Mouse (Mus musculus): ENCODE results near the gene Ybx2.

Gene Ybx2

DNA sequence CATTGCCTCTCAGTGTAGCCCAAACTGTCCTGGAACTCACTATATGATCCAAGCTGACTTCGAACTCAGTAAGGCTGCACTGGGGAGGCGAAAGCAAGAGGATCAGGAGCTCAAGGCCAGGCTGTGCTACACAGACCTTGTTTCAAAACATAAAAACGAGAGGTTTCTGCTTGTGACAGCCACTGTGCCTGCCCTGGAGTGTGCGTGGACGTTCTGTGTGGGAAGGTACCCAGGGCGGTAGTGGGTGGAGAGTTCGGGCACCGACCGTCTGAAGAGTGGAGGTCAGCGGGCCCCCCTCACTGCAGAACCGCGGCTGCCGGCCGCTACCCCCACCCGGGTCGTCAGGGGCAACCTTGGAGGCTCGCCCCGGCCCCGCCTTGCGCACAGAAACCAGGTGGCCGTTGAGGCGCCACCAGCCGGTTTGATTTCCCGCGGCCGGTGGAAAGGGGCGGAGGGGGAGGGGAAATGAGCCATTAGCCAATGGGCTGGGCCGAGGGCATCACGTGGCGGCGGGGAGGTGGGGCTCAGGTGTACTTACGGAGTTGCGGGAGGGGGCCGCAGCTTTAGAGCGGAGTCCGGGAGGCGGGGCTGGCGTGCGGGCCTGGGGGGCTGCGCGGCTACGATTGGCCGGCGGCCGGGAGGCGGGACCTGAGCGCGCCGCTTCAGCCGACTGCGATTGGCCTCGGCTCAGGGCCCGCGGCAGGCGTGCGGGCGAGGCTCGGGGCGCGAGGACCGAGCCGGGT, at the start of gene Ybx2:
TSS of gene Ybx2 (plus strand) at position 660 of the 743 bp plus-strand sequence.
- peak; percentile 84 for DNase-seq (ENCODE audit: low read depth)

DNA sequence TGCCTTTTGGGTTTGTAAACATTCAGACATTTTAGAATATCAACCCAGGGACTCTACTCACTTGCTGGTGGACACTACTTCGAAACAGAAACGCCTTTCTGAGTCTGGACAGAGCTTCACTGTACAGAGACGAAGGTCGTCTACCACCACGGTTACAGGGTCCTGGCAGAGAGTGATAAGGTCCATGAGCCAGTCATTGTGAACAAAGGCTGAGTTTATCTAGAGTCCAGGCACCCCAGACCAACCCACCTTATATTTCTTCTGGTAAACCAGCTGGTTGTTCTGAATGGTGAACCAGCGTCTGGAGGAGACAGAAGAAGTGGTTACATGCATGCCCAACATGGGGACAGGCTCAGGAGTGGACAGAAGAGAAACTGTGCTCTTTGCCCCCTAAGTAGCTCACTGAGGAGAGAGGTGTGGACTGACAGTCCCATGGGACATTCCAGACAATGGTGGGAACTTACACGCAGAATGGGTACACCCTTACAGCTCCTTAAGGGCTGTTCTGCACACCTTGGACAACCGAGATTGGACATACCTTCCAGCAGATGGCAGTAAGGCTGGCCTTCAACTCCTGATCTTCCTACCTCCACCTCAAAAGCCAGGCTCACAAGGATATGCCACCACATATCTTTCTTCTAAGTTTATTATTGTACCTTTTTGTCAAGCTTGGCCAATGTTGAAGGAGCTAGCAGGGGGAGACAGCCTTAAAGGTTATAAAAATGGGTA, 48.5 kb upstream of the Ybx2 start:
- DNase-seq (ENCODE audit: low read depth): no peak

DNA sequence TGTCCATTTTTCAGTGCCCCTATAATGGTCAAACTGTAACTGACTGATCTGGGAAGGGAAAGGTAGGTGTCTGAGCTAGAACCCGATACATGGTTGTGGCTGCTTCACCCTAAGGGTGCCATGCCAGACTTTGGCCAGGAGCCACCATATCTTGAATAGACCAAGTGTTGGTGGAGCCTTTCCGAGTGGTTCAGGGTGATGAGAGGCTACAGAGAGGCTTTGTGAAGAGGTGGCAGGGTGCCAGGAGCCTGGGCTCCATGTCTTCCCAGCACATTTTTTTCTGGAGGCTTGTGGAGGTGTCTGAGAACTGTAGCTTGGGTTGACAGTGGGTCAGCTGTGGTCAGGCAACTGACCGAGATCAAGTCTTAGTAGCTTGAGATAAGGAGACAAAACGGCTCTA, 44.1 kb upstream of the Ybx2 start:
- no peak for DNase-seq (ENCODE audit: low read depth)

DNA sequence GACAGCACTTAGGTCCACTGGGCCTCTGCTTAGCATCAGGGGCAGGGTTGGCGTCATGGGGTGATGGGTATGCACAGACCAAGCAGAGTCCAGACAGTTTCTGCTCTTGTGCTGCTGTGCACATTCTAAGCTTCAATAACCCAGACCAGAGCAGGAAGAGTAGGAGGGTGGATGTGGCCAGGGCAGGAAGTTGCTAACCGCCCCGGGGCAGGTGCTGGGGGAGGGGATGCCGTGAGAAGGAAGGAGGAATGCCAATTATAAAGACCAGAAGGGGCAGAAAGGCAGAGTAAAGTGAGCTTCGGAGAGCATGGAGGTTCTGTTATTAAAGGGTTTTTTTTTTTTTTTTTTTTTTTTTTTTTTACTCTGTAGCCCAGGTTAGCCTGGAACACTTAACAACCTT, 40.9 kb upstream of the Ybx2 start:
- peak; percentile 85 for DNase-seq (ENCODE audit: low read depth)

DNA sequence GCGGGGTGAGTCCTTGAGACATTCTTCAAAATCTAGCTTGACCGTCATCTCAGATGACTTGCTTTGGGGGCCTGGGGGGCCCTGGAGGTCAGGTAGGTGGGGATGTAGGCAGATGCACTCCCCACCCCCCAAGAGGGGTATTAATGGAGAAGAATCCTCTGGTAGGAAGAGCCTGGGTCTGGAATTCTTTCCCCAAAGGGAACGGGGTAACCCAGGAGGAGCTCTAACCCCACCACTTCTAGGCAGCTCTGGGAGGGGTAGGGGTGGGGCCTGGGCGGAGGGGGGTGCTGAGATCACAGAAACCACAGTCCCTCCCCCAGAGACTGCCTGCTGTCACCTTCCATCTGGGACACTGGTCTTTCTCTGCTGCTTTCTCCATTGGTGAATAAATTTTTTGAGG, 40.3 kb upstream of the Ybx2 start, which contains the start of gene Acap1:
TSS of gene Acap1 (minus strand) at position 249 of the 400 bp plus-strand sequence.
- peak; percentile 78 for DNase-seq (ENCODE audit: low read depth)

DNA sequence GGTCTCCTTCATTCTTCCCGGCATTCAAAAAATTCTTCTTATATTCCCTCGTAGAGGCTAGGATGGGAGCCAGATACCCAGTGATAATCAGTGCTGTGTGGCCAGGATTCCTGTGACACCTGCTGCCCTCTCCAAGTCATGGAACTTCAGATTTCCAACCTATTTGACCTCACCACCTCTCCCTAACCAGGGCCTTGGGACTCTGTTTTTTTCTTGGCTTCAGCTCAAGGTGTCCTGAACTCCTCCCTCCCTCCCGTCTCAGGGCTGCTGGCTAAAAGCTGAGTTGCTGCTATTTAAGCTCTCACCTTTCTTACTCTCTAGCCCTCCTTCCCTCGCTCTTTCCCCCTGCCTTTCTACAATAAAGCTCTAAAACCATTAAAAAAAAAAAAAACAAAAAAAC, 35.7 kb upstream of the Ybx2 start:
- DNase-seq (ENCODE audit: low read depth): no peak

DNA sequence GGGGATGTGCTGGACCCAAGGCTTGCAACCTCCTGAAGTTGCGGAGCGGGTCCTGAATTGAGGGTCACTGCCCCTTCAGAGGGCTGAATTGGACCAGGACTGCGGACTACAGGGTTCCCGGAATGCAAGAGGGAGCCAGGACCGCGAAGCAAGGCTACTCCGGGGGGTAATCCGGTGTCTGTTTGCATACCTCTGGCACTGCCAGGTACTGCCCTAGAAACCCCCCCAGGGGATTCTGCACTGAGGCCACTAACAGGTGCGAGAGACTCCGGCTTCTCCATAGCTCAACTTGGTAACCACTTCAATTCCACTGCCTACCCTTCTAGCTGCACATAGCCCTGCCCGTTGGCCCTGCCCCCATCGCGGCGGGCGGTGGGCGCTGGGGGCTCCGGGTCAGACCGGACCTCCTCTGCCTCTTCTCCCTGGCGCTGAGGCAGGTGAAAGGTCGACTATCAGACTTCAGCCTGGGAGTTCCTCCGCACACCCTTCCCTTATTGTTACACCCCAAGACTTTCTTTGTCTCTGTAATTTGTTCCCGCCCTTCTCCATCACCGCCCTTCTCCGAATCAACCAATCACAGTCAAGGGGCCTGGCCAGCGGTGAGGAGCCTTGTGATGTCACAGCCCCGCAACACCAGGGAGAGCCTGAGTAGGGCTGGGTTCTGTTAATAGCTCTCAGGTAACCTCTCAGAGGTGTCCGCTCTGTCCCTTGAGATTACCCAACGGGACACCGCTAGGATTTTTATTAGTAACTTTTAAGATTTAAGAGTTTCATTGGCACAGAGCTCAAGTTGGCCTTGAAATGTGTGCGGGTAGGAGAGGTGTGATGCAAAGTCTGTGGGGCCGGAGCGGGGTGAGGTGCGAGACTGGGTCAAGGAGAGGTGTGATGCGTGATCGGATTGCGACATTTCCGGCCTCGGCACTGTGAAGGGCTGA, 34.9 kb upstream of the Ybx2 start, which contains the start of the genes 2810408A11Rik and Neurl4:
TSS of gene 2810408A11Rik (minus strand) at position 517 of the 935 bp plus-strand sequence.
TSS of gene Neurl4 (plus strand) at position 602 of the 935 bp plus-strand sequence.
- DNase-seq (ENCODE audit: low read depth): peak; percentile 95

GRCm38 (mm10) chr11:69901406-69901846, 34.2 kb upstream of the Ybx2 start:
- DNase-seq (ENCODE audit: low read depth): peak; percentile 93

DNA sequence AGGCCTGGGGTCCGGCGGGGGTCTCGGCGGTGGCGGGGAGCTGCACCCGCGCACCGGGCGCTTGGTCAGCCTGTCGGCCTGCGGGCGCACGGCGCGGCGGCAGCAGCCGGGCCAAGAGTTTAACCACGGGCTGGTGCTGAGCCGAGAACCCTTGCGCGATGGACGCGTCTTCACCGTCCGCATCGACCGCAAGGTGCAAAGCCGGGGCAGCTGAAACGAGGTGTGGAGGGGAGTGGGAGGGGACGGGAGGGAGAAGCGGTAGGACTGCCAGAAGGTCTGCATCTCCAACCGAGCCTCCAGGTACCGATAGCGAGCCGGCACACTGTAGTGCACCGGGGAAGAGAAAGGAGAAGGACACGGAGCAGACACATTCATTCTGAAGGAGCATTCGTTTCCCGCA, 33.6 kb upstream of the Ybx2 start:
- peak; percentile 49 for DNase-seq (ENCODE audit: low read depth)

DNA sequence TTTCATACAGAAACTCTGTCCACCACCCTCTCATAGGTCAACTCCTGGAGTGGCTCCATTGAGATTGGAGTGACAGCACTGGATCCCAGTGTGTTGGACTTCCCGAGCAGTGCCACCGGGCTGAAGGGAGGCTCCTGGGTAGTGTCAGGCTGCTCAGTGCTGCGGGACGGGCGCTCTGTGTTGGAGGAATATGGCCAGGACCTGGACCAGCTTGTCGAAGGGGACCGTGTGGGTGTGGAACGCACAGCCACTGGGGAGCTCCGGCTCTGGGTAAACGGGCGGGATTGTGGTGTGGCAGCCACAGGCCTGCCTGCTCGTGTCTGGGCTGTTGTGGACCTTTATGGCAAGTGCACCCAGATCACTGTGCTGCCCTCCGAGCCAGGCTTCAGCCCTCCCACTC, 32.6 kb upstream of the Ybx2 start:
- no peak for DNase-seq (ENCODE audit: low read depth)

- no peak for DNase-seq (ENCODE audit: low read depth)
Measured at GRCm38 (mm10) chr11:69904311-69904710, 31.3 kb upstream of the Ybx2 start.

DNA sequence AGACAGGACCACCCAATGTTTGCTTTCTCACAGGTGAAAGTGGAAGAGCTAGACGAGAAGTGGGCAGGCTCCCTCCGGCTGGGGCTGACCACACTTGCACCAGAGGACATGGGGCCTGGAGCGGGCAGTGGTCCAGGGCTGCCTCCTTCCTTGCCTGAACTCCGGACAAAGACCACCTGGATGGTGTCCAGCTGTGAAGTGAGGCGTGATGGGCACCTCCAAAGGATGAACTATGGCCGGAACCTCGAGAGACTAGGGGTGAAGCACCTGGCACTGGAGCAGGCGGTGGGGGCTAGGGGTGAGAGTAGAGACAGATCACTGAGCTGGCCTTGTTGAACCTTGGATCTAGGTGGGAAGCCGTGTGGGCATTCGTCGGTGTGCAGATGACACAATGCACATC, 27.0 kb upstream of the Ybx2 start:
- DNase-seq (ENCODE audit: low read depth): no peak

DNA sequence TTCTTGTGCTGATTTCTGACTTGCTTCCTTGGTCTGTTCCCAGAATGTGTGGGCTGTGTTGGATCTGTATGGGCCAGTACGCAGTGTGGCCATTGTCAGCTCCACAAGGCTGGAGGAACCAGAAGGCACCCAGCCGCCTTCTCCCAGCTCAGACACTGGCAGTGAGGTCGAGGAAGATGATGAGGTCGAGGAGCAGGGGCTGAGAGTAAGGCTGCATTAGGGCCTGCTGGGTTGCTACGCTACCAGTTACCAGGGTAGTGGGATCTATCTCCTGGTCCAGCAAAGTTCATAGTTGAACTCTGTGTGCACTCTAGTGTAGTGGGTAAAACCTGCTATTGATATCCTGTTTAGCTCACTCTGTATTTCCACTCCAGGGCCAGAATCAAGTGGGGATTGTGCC, 26.4 kb upstream of the Ybx2 start:
- DNase-seq (ENCODE audit: low read depth): no peak

DNA sequence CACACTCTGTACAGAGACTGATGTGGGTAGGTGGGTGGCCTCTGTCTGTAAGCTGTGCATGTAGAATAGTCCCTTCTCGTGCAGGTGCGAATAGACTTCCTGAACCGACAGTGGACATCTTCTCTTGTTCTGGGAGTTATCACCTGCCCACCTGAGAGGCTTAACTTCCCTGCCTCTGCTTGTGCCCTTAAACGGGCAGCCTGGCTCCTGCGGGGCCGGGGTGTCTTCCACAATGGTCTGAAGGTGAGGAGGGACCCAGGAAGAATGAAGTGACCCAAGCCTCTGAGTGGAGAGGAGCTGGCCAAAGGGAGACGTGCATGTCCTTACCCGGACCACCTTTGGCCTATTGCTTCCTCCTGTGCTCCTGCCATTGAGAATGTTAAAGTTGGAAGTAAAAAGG, 25.4 kb upstream of the Ybx2 start:
- no peak for DNase-seq (ENCODE audit: low read depth)

- no peak for DNase-seq (ENCODE audit: low read depth)
Measured at GRCm38 (mm10) chr11:69910781-69911560, 24.6 kb upstream of the Ybx2 start.

- no peak for DNase-seq (ENCODE audit: low read depth)
Measured at GRCm38 (mm10) chr11:69911701-69912100, 23.9 kb upstream of the Ybx2 start.

GRCm38 (mm10) chr11:69912716-69913530, 22.7 kb upstream of the Ybx2 start:
- no peak for DNase-seq (ENCODE audit: low read depth)

DNA sequence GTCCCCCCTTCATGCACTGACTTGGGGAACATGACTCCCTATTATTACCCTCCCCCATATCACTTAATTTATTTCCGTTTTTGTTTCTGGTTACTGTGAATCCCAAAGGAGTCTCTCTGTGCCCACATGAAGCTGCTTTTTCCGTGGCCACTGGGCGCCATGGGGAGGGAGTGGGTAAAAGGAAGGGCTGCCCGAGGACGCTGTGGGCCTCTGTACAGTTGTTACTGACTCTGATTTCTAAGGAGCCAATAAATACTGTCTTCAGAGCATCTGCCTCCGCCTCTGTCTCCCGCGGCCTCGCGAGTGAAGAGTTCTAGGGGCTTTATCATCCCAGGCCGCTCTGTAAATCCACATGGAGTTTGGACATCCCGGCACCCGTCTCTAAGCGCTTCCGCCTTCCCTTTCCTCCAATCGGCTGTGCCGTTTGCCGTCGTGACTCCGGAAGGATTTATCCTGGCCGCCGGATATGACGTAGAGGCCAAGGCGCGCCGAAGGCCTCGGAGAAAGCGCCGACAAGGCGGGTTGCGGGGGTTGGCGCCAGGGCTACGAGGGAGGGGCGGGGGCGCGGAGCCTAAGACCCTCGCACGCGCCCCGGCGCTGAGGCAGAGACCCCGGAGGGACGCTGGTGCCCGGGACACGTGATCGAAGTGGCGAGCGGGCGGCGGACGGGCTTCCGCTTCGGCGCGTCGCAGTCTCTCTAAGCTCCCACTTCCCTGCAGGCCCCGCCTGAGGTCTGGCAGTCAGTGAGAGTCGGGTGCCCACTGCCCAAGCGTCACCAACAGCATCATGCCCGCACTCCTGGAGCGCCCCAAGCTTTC, 21.8 kb upstream of the Ybx2 start, which contains the start of gene Gps2:
TSS of gene Gps2 (plus strand) at position 335 of the 818 bp plus-strand sequence.
- DNase-seq (ENCODE audit: low read depth): peak; percentile 93

DNA sequence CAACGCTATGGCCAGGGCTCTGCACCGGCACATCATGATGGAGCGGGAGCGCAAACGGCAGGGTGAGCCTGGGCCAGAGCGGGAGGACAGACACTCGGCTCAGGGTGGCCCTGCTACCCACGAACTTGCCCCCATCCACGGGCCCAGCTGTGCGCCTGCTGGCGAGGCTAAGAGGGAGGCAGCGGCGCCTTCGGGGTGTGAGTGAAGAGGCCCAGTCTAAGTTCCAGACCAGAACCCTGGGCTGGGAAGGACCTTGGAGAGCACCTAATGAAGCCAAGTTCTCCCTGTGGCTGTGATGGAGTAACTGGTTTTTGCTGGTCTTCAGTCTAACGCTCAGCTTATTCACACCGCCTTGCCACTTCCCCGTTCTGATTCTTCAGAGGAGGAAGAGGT, 21.2 kb upstream of the Ybx2 start:
- DNase-seq (ENCODE audit: low read depth): no peak
